Mouse (Mus musculus) heart, postnatal 14 days (tissue): ENCODE measurements around the gene Otop3. TPM values are rescaled to one million over a fixed set of nuclear protein-coding genes. Genes with fewer than 3 reads are reported as not detected.
"Not testable (repeated sequence)": the region's sequence is repeated elsewhere in the genome, so short reads cannot be mapped to it uniquely, and the experiment has no call there.

Experiments used
- DNase-seq, 2 experiments: peaks; one replicate each; pipeline ENCODE4 v3.0.0; 2021 to 2022
- intact Hi-C: fragments of 180-260 bp; cut with DNase I; formaldehyde crosslinking; loops from one replicate; pipeline ENCODE4 v1.15.1; 2025
- total RNA-seq, 2 experiments: library from RNA; stranded (reverse); gene quantifications; 2 replicates each; pipeline ENCODE4 v1.2.3; 2021

Otop3 gene
- total RNA-seq, 2 experiments from 2014 or later = not detected

GRCm38 (mm10) chr11:115384587-115384986 is 50.1 kb downstream of the Otop3 start:
- intact Hi-C loops = no loop called here
- no peak for DNase-seq

DNA sequence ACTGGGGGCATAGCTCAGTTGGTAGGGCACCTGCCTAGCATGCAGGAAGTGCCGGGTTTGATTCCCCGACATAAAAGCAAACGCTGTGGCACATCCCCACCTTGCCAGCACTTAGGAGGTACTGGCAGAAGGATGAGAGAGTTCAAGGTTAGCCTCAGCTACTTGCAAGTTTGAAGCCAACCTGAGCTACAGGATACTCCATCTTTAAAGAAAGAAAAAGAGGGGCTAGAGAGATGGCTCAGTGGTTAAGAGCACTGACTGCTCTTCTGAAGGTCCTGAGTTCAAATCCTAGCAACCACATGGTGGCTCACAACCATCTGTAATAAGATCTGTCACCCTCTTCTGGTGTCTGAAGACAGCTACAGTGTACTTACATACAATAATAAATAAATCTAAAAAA is 52.3 kb downstream of the Otop3 start:
- intact Hi-C loops, DNase-seq: not testable (repeated sequence)

GRCm38 (mm10) chr11:115391358-115391757 is 56.8 kb downstream of the Otop3 start:
- DNase-seq = no peak

DNA sequence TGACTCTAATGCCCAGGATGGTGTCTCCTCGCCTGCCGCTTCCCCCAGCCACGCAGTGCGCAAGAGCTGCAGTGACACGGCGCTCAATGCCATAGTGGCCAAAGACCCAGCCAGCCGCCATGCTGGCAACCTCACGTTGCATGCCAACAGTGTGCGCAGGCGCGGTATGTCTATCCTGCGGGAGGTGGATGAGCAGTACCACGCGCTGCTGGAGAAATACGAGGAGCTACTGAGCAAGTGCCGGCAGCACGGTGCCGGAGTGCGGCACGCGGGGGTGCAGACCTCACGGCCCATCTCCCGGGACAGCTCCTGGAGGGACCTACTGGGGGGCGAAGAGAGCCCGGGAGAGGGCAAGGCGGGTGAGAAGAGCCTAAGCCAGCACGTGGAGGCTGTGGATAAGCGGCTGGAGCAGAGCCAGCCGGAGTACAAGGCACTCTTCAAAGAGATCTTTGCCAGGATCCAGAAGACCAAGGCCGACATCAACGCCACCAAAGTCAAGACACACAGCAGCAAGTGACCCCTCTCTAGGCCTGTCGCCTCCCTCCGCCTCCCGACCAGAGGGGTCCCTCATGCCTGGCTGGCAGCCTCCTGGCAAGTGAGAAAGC is 59.3 kb downstream of the Otop3 start:
- no peak for DNase-seq
- intact Hi-C loops = no loop called here

More at GRCm38 (mm10) chr11:115391358-115391757, 56.8 kb downstream of the Otop3 start:
- intact Hi-C loops = no loop called here

Other genes with a start within 250 kb of the Otop3 start
- 1 to 10 TPM in 1 of 2 experiments, under 1 TPM in 1; 1.00 to 1.3 TPM for gene Rab37, start 243.3 kb upstream of the Otop3 start, total RNA-seq
- gene Cd300lf, start 200.7 kb upstream of the Otop3 start, total RNA-seq = under 1 TPM; 0.46 to 0.69 TPM
- gene Slc9a3r1, start 171.4 kb upstream of the Otop3 start, total RNA-seq = 10 to 100 TPM; 12.7 to 13.5 TPM
- gene Tmem104, start 147.2 kb upstream of the Otop3 start, total RNA-seq = 1 to 10 TPM; 9.5 to 9.6 TPM
- 10 to 100 TPM; 17.0 to 17.1 TPM for gene Nat9, start 146.9 kb upstream of the Otop3 start, total RNA-seq
- gene Grin2c, start 67.5 kb upstream of the Otop3 start, total RNA-seq = under 1 TPM; 0.10 to 0.15 TPM
- 1 to 10 TPM; 7.0 to 7.5 TPM for gene Fdxr, start 57.7 kb upstream of the Otop3 start, total RNA-seq
- gene Fads6, start 37.1 kb upstream of the Otop3 start, total RNA-seq = 1 to 10 TPM; 1.2 to 1.3 TPM
- not detected for gene Otop2, start 27.6 kb upstream of the Otop3 start, total RNA-seq
- under 1 TPM in 1 of 2 experiments, not detected in 1; 0.14 TPM for gene Ush1g, start 12.7 kb upstream of the Otop3 start, total RNA-seq
- 1 to 10 TPM; 5.2 to 6.6 TPM for gene Hid1, start 33.0 kb downstream of the Otop3 start, total RNA-seq
- 1 to 10 TPM; 8.7 to 9.9 TPM for gene Cdr2l, start 47.2 kb downstream of the Otop3 start, total RNA-seq
- 100 to 1,000 TPM; 128 to 140 TPM for gene Mrpl58, start 69.0 kb downstream of the Otop3 start, total RNA-seq
- gene Atp5h, start 85.2 kb downstream of the Otop3 start, total RNA-seq = 1,000 to 10,000 TPM; 2,066 to 2,137 TPM
- gene Kctd2, start 85.4 kb downstream of the Otop3 start, total RNA-seq = 10 to 100 TPM; 22.2 to 25.2 TPM
- gene Trim80, start 105.8 kb downstream of the Otop3 start, total RNA-seq = under 1 TPM in 1 of 2 experiments, not detected in 1; 0.29 TPM
- 1 to 10 TPM in 1 of 2 experiments, not detected in 1; 5.1 TPM for gene Slc16a5, start 127.7 kb downstream of the Otop3 start, total RNA-seq
- 1 to 10 TPM; 1.3 to 1.7 TPM for gene Armc7, start 140.9 kb downstream of the Otop3 start, total RNA-seq
- 10 to 100 TPM; 15.2 to 17.3 TPM for gene Nt5c, start 157.1 kb downstream of the Otop3 start, total RNA-seq
- 100 to 1,000 TPM; 159 to 196 TPM for gene Jpt1, start 179.7 kb downstream of the Otop3 start, total RNA-seq
- gene Sumo2, start 201.5 kb downstream of the Otop3 start, total RNA-seq = 100 to 1,000 TPM; 165 to 189 TPM
- 10 to 100 TPM; 20.9 to 22.3 TPM for gene Nup85, start 229.7 kb downstream of the Otop3 start, total RNA-seq